Mouse (Mus musculus) neural tube, embryonic 11.5 days (tissue): ENCODE measurements around the gene Ccdc96. TPM values are rescaled to one million over a fixed set of nuclear protein-coding genes. Genes with fewer than 3 reads are reported as not detected.

Source experiments
- ATAC-seq: fragments of 200-750 bp; cut with Nextera tagmentation; 2 replicates; pipeline ENCODE4 v1.8.0; 2017; ENCODE audit warnings: moderate number of reproducible peaks, mild to moderate bottlenecking, moderate TSS enrichment, moderate library complexity; ENCODE audit not compliant: insufficient read depth, low FRiP score, low TSS enrichment
- DNase-seq: peaks from one replicate; pipeline ENCODE4 v3.0.0-alpha.2; 2015; ENCODE audit warnings: low spot score
- H3K27ac ChIP-seq: fragments of 300-500 bp; sonication (generic); 2 replicates; pipeline ENCODE4 v1.5.1; 2014; ENCODE audit warnings: low read depth, mild to moderate bottlenecking, low read length
- H3K27me3 ChIP-seq: fragments of 300-500 bp; sonication (generic); 2 replicates; pipeline ENCODE4 v1.6.1; 2014; ENCODE audit warnings: mild to moderate bottlenecking, low read length, mixed read lengths; ENCODE audit not compliant: control insufficient read depth, insufficient read depth
- H3K36me3 ChIP-seq: fragments of 300-500 bp; sonication (generic); 2 replicates; pipeline ENCODE4 v1.6.1; 2014; ENCODE audit warnings: mild to moderate bottlenecking, low read length, moderate library complexity, mixed read lengths; ENCODE audit not compliant: control insufficient read depth, insufficient read depth
- H3K4me1 ChIP-seq: fragments of 300-500 bp; sonication (generic); 2 replicates; pipeline ENCODE4 v1.6.1; 2014; ENCODE audit warnings: low read length, mixed read lengths; ENCODE audit not compliant: control insufficient read depth, insufficient read depth
- H3K4me2 ChIP-seq: fragments of 300-500 bp; sonication (generic); 2 replicates; pipeline ENCODE4 v1.6.1; 2014; ENCODE audit warnings: low read depth, mild to moderate bottlenecking, moderate library complexity
- H3K4me3 ChIP-seq: fragments of 300-500 bp; sonication (generic); 2 replicates; pipeline ENCODE4 v1.5.1; 2014; ENCODE audit warnings: low read depth, low read length
- H3K9ac ChIP-seq: fragments of 300-500 bp; sonication (generic); 2 replicates; pipeline ENCODE4 v1.6.1; 2014; ENCODE audit warnings: mild to moderate bottlenecking, low read length
- H3K9me3 ChIP-seq: fragments of 300-500 bp; sonication (generic); 2 replicates; pipeline ENCODE4 v1.6.1; 2016; ENCODE audit warnings: low read length; ENCODE audit not compliant: control insufficient read depth
- WGBS: fragments of 180-500 bp; shearing (Covaris S2); extraction: QIAGEN DNeasy Blood & Tissue Kit; methylation state at CpG from one replicate; pipeline ENCODE4 v1.1.7; 2014; 5-methylcytosine and 5-hydroxymethylcytosine counted together
- polyA plus RNA-seq: library from polyadenylated mRNA; unstranded; fragments of >200 nt; fragmentation: Nextera tagmentation; extraction: Ambion mirVana; gene quantifications from 2 replicates; pipeline ENCODE4 v1.2.1, GENCODE M21; 2014

The Ccdc96 gene
- polyA plus RNA-seq, 1 experiment from 2014 or later, result 3.8 TPM

DNA sequence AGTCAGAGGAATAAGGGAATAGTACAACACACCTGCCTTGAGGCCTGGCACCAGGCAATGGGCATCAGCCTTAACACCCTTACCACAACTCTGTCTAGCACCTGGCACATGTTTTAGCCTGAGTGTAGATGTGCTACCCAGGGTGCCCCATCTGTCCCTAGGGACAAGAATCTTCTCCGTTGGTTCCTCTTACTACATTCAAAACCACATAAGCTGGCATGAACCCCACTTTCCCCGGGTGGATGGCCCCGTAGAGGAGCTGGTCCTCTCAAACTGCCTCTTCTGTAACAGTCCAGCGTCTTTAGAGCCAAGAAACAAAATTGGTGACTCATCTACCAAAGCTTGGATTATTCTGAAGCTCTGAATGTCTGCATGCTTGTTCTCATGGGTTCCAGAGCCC lies 4.0 kb upstream of the Ccdc96 start:
- peaks cover 18% of the 10 kb centered on the region for H3K4me1 ChIP-seq
- no peak overlapping the region for H3K4me2 ChIP-seq
- ATAC-seq (no peak), DNase-seq (no peak)
- no peaks in the 10 kb centered on the region for H3K27me3 ChIP-seq
- no peaks in the 10 kb centered on the region for H3K36me3 ChIP-seq
- no peak overlapping the region for H3K9ac ChIP-seq
- no peak overlapping the region for H3K27ac ChIP-seq
- WGBS, result 95% methylated on average over 4 of the region's 4 CpGs
- no peak overlapping the region for H3K4me3 ChIP-seq
- H3K9me3 ChIP-seq, result no peaks in the 10 kb centered on the region

DNA sequence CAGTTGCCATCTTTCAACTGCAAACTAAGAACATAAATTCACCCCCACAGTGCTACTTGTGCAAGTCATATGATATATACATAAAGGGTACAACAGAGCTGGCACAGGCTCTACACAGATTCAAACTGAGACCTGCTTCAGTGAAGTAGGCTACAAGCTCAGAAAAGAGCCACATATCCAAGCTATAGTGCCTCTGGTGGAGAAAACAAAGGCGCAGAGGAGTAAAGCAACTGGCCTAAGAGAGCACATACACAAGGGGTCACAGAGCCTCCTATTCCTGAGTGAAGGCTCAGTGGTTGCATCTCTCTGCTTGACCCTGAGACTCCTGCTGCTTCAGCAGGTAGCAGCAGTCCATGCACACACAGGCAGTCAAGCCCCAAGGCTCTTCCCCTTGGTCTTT lies 3.3 kb upstream of the Ccdc96 start:
- Histone ChIP-seq H3K4me3 (no peak overlapping the region), H3K27me3 (no peaks in the 10 kb centered on the region), H3K27ac (no peak overlapping the region), H3K36me3 (no peaks in the 10 kb centered on the region), H3K4me2 (no peak overlapping the region), H3K9me3 (no peaks in the 10 kb centered on the region), H3K9ac (peak overlapping the region; percentile 22; the same call in 1 of the 2 replicates), H3K4me1 (peaks cover 18% of the 10 kb centered on the region)
- 67% methylated on average over 1 of the region's 1 CpGs for WGBS
- no peak for DNase-seq
- no peak for ATAC-seq

DNA sequence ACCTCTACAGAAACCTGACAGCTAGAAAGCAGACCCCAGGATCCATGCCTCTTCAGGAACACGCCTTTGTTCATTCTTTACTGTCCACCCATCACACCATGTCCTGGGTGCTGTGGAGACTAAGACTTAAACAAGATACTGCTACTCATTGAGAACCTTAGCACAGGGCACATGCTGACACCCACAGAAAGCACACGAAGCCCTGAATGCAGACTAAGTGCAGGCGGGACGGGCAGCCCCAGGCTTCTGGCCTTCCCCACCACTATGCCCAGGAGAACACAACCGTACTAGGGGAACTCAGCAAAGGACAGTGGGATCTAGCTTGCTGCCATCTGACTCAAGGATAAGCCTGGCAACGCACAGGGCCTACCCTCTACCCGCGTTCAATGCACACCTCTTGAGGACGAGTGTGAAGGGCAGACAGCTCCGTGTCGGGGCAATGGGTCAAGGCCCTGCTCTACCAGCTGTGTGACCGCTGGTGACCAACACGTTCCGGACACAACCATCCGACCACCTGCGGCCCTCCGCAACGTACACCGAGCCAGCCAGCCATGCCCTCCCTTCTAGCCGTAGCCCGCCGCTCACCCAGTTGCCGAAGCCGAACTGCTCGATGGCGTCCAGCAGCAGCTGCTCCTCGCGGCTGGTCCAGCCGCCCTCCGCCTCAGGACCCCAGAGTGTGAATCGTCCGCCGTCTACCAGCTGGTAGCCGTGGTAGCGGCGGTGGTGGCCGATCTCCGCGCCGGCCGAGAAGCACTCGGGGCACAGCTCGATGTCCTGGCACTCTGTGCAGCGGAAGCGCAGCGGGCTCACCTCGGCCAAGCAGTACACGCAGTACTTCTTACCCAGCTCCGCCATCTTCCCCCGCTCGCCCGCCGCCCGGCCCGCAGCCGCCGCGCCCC lies 936 bp upstream of the Ccdc96 start:
- Histone ChIP-seq H3K9ac (peak overlapping the region; percentile 90), H3K36me3 (no peaks in the 10 kb centered on the region), H3K4me1 (peaks cover 18% of the 10 kb centered on the region), H3K4me3 (peak overlapping the region; percentile 87), H3K27me3 (no peaks in the 10 kb centered on the region), H3K4me2 (peak overlapping the region; percentile 95), H3K9me3 (no peaks in the 10 kb centered on the region), H3K27ac (peak overlapping the region; percentile 60)
- ATAC-seq, result peak; percentile 55
- DNase-seq, result peak; percentile 53
- 1% methylated on average over 57 of the region's 58 CpGs for WGBS

DNA sequence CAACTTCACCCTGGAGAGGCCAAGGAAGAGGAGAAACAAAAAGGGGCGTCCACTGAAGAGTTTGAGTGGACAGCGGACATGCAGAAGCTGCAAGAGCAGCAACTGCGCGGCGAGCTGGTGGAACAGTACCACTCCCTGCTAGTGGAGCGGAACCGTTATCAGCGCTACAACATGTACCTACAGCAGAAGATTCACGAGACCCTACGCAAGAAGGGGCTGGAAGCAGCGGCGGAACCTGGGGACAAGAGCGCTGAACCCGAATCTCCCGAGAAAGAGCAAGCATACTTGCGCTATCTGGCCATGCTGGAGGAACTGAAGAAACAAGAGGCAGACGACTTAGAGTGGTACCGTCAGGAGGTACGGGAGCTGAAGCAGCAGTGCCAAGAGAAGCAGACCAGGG lies 918 bp downstream of the Ccdc96 start:
- Histone ChIP-seq H3K4me2 (peak overlapping the region; percentile 96), H3K27ac (no peak overlapping the region), H3K27me3 (no peaks in the 10 kb centered on the region), H3K9me3 (no peaks in the 10 kb centered on the region), H3K4me1 (peaks cover 15% of the 10 kb centered on the region), H3K9ac (peak overlapping the region; percentile 76), H3K4me3 (peak overlapping the region; percentile 87), H3K36me3 (no peaks in the 10 kb centered on the region)
- WGBS, result 41% methylated on average over 19 of the region's 19 CpGs
- ATAC-seq (no peak), DNase-seq (no peak)

DNA sequence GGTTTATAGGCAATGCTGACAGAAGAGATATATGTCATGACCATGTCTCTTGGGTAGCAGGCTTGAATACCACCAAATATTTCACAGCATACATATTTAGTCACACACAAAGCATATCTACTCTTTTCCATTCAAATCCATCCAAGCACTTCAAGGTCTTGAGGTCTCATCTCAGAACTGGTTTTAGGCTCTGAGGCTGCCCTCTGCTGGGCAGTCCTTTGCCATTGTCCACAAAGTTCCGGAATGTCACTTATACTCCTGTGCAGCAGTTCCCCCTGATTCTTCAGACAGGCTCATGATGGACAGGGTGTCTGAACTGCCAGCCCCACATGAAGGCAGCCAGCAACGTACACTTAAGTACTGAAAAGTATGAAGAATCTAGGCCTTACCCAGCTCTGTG lies 4.8 kb downstream of the Ccdc96 start:
- Histone ChIP-seq H3K27me3 (no peaks in the 10 kb centered on the region), H3K4me2 (no peak overlapping the region), H3K27ac (no peak overlapping the region), H3K36me3 (peaks cover 7% of the 10 kb centered on the region; the same call in 1 of the 2 replicates), H3K4me1 (no peaks in the 10 kb centered on the region; the same call in 1 of the 2 replicates), H3K9ac (no peak overlapping the region), H3K4me3 (no peak overlapping the region), H3K9me3 (no peaks in the 10 kb centered on the region)
- DNase-seq, result peak; percentile 46
- 57% methylated on average over 2 of the region's 2 CpGs for WGBS
- ATAC-seq, result no peak

DNA sequence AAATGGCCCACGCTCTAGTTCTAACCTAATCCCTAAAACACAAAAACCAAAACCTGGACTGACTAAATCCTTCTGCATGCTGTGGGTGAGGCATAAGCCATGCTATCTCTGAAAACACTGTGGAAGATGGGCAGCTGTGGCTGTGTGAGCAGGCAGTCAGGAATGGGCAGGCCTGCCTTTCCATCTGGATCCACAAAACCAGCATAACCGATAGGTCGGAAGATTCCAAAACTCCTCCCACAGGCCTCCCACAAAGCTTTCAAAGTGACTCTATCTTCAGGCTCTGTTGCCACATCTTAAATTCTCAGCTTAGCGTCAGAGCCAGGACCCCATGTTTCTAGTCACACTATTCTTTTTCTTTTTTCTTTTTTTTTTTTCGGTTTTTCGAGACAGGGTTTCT lies 9.5 kb downstream of the Ccdc96 start:
- no peaks in the 10 kb centered on the region for H3K9me3 ChIP-seq
- 93% methylated on average over 6 of the region's 6 CpGs for WGBS
- ATAC-seq, result no peak
- peaks cover 9% of the 10 kb centered on the region for H3K36me3 ChIP-seq
- H3K27ac ChIP-seq, result no peak overlapping the region
- no peak overlapping the region for H3K4me2 ChIP-seq
- no peak for DNase-seq
- H3K27me3 ChIP-seq, result no peaks in the 10 kb centered on the region
- no peaks in the 10 kb centered on the region for H3K4me1 ChIP-seq
- no peak overlapping the region for H3K4me3 ChIP-seq
- no peak overlapping the region for H3K9ac ChIP-seq

DNA sequence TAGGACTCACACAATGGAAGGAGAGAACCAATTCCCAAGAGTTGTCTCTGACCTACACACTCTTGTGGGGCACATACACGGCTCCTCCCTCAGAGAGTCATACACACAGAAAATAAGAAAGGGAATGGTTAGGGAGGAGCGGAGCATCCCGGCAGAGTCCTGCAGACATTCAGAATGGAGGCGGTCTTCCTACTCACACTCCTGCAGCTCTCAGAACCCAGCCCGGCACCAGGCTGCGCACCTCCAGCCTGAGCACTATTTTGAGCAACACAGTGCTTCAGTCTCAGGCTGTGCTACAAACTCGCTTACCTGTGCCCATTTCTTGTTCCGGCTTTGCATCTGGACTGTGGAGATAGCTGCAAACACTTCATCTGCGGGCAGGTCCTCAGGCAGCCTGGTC lies 10.3 kb downstream of the Ccdc96 start:
- ATAC-seq (no peak), DNase-seq (no peak)
- 97% methylated on average over 9 of the region's 9 CpGs for WGBS
- H3K4me3 ChIP-seq, result no peak overlapping the region
- peaks cover 9% of the 10 kb centered on the region for H3K36me3 ChIP-seq
- no peak overlapping the region for H3K4me2 ChIP-seq
- no peak overlapping the region for H3K27ac ChIP-seq
- H3K9ac ChIP-seq, result no peak overlapping the region
- H3K9me3 ChIP-seq, result no peaks in the 10 kb centered on the region
- H3K4me1 ChIP-seq, result no peaks in the 10 kb centered on the region
- H3K27me3 ChIP-seq, result no peaks in the 10 kb centered on the region

DNA sequence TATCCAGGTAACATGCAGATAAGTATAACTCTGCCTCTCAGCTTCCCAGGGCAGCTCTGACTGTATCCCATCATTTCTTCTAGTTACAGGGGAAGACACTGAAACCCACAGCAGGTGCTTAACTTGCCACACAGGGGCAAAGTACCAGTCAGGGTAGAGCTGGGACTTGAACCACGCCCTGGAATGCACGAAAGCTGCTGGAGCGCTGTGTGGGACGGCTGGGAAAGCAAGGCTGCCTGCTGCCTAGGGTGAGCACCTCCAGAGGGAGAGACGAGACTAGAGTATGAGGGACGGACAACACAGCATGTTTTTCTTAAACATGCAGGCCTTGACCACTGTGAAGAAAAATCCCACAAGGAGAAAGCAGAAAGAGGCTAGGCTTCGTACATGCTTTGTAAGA lies 20.8 kb downstream of the Ccdc96 start:
- DNase-seq, result no peak
- Histone ChIP-seq H3K27ac (no peak overlapping the region), H3K4me1 (no peaks in the 10 kb centered on the region), H3K4me3 (no peak overlapping the region), H3K36me3 (peaks cover 6% of the 10 kb centered on the region), H3K4me2 (no peak overlapping the region), H3K9ac (no peak overlapping the region), H3K27me3 (no peaks in the 10 kb centered on the region), H3K9me3 (no peaks in the 10 kb centered on the region)
- 90% methylated on average over 7 of the region's 7 CpGs for WGBS
- ATAC-seq, result no peak

DNA sequence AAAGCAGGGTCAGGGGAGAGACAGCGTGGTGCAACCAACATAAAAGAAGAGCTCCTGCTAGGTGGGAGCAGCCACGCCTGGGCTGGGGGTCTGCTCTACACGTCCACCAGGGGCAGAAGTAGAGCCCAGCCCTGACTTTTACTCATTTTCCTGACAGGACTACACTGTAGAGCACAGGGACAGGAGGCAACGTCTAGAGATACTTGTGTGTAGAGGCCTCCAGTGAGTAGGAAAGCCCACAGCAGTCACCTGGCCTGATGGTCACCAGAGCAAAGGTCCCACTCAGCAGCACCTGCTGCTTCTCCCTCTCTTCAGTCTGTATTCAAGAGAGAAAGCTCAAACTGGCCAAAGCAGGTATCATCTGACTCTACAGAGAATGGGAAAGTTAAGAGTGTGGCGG lies 21.3 kb downstream of the Ccdc96 start:
- Histone ChIP-seq H3K9ac (no peak overlapping the region), H3K36me3 (peaks cover 6% of the 10 kb centered on the region), H3K4me3 (no peak overlapping the region), H3K27me3 (no peaks in the 10 kb centered on the region), H3K9me3 (no peaks in the 10 kb centered on the region), H3K27ac (no peak overlapping the region), H3K4me2 (no peak overlapping the region), H3K4me1 (no peaks in the 10 kb centered on the region)
- ATAC-seq (no peak), DNase-seq (no peak)
- WGBS, result 70% methylated on average over 5 of the region's 5 CpGs
